Mouse (Mus musculus) yolk sac, embryonic 10.5 days (tissue): ENCODE results near the gene Cdk11b.
"Not testable (repeated sequence)": the region's sequence is repeated elsewhere in the genome, so short reads cannot be mapped to it uniquely, and the experiment has no call there.

ENCODE experiments used
- DNase-seq: peaks from one replicate; pipeline ENCODE4 v3.0.0-alpha.2; 2017; ENCODE audit warnings: low spot score

Gene Cdk11b

GRCm38 (mm10) chr4:155668689-155669597, 44.3 kb downstream of the Cdk11b start, which contains the start of gene Mib2:
Gene Mib2, minus strand, starts transcription at chr4:155669198.
- peak; percentile 96 for DNase-seq

- DNase-seq, result no peak
Observed at GRCm38 (mm10) chr4:155669598-155670075, 45.0 kb downstream of the Cdk11b start.

GRCm38 (mm10) chr4:155670236-155670635, 45.6 kb downstream of the Cdk11b start:
- not testable (repeated sequence) for DNase-seq

- no peak for DNase-seq
Observed at GRCm38 (mm10) chr4:155672082-155672481, 47.4 kb downstream of the Cdk11b start.

GRCm38 (mm10) chr4:155675991-155676390, 51.3 kb downstream of the Cdk11b start:
- no peak for DNase-seq

GRCm38 (mm10) chr4:155683670-155684277, 59.1 kb downstream of the Cdk11b start:
- DNase-seq, result not testable (repeated sequence)

GRCm38 (mm10) chr4:155687764-155688163, 63.1 kb downstream of the Cdk11b start:
- DNase-seq, result not testable (repeated sequence)

GRCm38 (mm10) chr4:155690571-155691375, 66.1 kb downstream of the Cdk11b start:
- DNase-seq, result no peak

GRCm38 (mm10) chr4:155692421-155692820, 67.8 kb downstream of the Cdk11b start:
- DNase-seq, result no peak

- DNase-seq, result no peak
Observed at GRCm38 (mm10) chr4:155694111-155694481, 69.4 kb downstream of the Cdk11b start, which contains the start of gene Fndc10. Gene Fndc10, plus strand, starts transcription at chr4:155694342.

GRCm38 (mm10) chr4:155694482-155695401, 70.1 kb downstream of the Cdk11b start:
- peak; percentile 39 for DNase-seq

GRCm38 (mm10) chr4:155695531-155696062, 70.9 kb downstream of the Cdk11b start:
- no peak for DNase-seq

- DNase-seq, result no peak
Observed at GRCm38 (mm10) chr4:155696261-155697255, 71.9 kb downstream of the Cdk11b start.
